Mouse (Mus musculus): Measurements from ENCODE around the gene Hdac4.

- TF ChIP-seq CTCF (IDR thresholded peaks at IDR 0.05; ENCODE audit: low read depth, low read length) (no peak), POLR2A (IDR thresholded peaks at IDR 0.05; ENCODE audit: borderline replicate concordance, low read depth, low read length) (no peak)
These were observed 209.7 kb downstream of the Hdac4 start for GRCm38 (mm10) chr1:91985783-91986182.

Data from bone marrow macrophage, adult 2 months (primary cell).